Mouse (Mus musculus) heart, postnatal 0 days (tissue): Measurements from ENCODE around the gene Prr29. TPM values are rescaled to one million over a fixed set of nuclear protein-coding genes. Genes with fewer than 3 reads are reported as not detected.
A peak's percentile ranks its signal among the peaks of the same experiment; 100 is the strongest.
"Not testable (repeated sequence)": the region's sequence is repeated elsewhere in the genome, so short reads cannot be mapped to it uniquely, and the experiment has no call there.

ENCODE experiments used
- ATAC-seq: fragments of 200-750 bp; cut with Nextera tagmentation; 2 replicates; pipeline ENCODE4 v1.8.0; 2017; ENCODE audit warnings: low read depth, moderate number of reproducible peaks, moderate library complexity; ENCODE audit not compliant: insufficient read depth
- DNase-seq: peaks from one replicate; pipeline ENCODE4 v3.0.0-alpha.2; 2016; ENCODE audit warnings: low spot score
- H3K27ac ChIP-seq: fragments of 300-500 bp; sonication (generic); 2 replicates; pipeline ENCODE4 v1.5.1; 2014; ENCODE audit warnings: low read depth, mild to moderate bottlenecking
- H3K27me3 ChIP-seq: fragments of 300-500 bp; sonication (generic); 2 replicates; pipeline ENCODE4 v1.6.1; 2014; ENCODE audit warnings: low read length, mixed read lengths; ENCODE audit not compliant: control insufficient read depth, insufficient read depth
- H3K36me3 ChIP-seq: fragments of 300-500 bp; sonication (generic); replicated peaks from 2 replicates; pipeline ENCODE4 v1.6.1; 2014; ENCODE audit warnings: low read length, mixed read lengths; ENCODE audit not compliant: control insufficient read depth, insufficient read depth
- H3K4me1 ChIP-seq: fragments of 300-500 bp; sonication (generic); 2 replicates; pipeline ENCODE4 v1.6.1; 2014; ENCODE audit warnings: antibody characterized with exemption; ENCODE audit not compliant: control insufficient read depth, insufficient read depth
- H3K4me2 ChIP-seq: fragments of 300-500 bp; sonication (generic); 2 replicates; pipeline ENCODE4 v1.6.1; 2014; ENCODE audit warnings: low read depth, mild to moderate bottlenecking, low read length, moderate library complexity
- H3K4me3 ChIP-seq: fragments of 300-500 bp; sonication (generic); 2 replicates; pipeline ENCODE4 v1.5.1; 2014; ENCODE audit warnings: low read depth, low read length
- H3K9ac ChIP-seq: fragments of 300-500 bp; sonication (generic); replicated peaks from 2 replicates; pipeline ENCODE4 v1.6.1; 2014; ENCODE audit warnings: low read depth, low read length, mixed read lengths
- H3K9me3 ChIP-seq: fragments of 300-500 bp; sonication (generic); replicated peaks from 2 replicates; pipeline ENCODE4 v1.6.1; 2016; ENCODE audit warnings: low read length; ENCODE audit not compliant: control insufficient read depth
- CTCF ChIP-seq: IDR thresholded peaks from 2 replicates; pipeline ENCODE4 v1.5.1; 2016; ENCODE audit warnings: antibody characterized with exemption, control low read depth, low read depth
- EP300 ChIP-seq: IDR thresholded peaks from 2 replicates; pipeline ENCODE4 v1.6.1; 2016; ENCODE audit warnings: antibody characterized with exemption, low read depth
- WGBS: fragments of 180-500 bp; shearing (Covaris S2); extraction: QIAGEN DNeasy Blood & Tissue Kit; methylation state at CpG from one replicate; pipeline ENCODE4 v1.1.7; 2014; 5-methylcytosine and 5-hydroxymethylcytosine counted together
- polyA plus RNA-seq: library from polyadenylated mRNA; unstranded; fragments of >200 nt; fragmentation: Nextera tagmentation; extraction: Ambion mirVana; gene quantifications from 2 replicates; pipeline ENCODE4 v1.2.1, GENCODE M21; 2015
- total RNA-seq: library from RNA; depleted of rRNA; stranded (reverse); fragments of >200 nt; gene quantifications from 2 replicates; pipeline ENCODE4 v1.2.3, GENCODE M21; 2014; ENCODE audit warnings: low replicate concordance

Prr29 gene
- total and polyA plus RNA-seq, 2 experiments from 2014 or later, result 0.55 TPM; not detected in 1

DNA sequence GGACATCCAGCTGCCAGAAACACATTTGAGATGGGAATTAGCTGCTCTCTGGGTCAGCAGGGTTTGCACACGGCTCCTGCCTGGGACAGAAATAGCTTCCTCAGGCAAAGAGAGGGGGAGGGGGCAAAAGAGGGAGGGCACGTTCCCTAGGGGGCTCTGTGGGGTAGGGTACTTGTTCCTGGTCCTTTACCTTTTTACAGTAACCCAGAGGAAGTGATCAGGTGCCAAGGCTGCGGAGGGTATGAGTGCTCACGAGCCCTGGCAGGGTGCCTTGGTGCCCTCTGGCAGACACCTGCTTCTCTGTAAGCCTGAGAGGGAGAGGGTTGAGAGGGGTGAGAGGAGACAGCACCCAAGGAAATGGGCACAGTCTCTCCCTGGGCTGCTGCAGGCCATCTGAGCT lies 32.8 kb upstream of the Prr29 start:
- ATAC-seq (no peak), DNase-seq (peak; percentile 36)
- no peaks in the 10 kb centered on the region for H3K9me3 ChIP-seq
- 24% methylated on average over 4 of the region's 4 CpGs for WGBS
- no peaks in the 10 kb centered on the region for H3K36me3 ChIP-seq
- no peak for TF ChIP-seq CTCF
- TF ChIP-seq EP300, result no peak
- H3K4me3 ChIP-seq, result no peak overlapping the region
- H3K9ac ChIP-seq, result no peak overlapping the region
- peaks cover 15% of the 10 kb centered on the region; the same call in 1 of the 2 replicates for H3K4me1 ChIP-seq
- H3K27ac ChIP-seq, result peak overlapping the region; percentile 36
- H3K4me2 ChIP-seq, result no peak overlapping the region
- H3K27me3 ChIP-seq, result no peaks in the 10 kb centered on the region

DNA sequence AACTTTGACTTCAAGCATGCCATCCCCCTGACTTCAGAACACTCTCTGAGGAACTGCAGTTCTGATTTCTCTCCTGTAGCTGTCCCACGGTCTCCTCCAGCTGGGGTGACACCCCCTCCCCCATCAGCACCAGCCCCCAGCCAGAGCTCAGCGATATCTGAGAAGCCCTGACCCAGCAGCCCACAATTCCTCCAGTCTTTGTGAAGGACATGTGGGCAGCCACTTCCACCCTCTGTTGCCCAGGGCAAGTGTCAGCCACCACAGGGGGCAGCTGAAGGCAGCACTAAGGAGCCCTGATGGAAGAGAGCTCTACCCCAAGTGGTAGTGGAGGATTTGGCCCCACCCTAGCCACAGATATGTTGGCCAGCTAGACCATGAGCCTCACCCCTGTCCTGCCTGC lies 31.2 kb upstream of the Prr29 start:
- 24% methylated on average over 2 of the region's 2 CpGs for WGBS
- Histone ChIP-seq H3K9ac (no peak overlapping the region), H3K27me3 (no peaks in the 10 kb centered on the region), H3K4me1 (peaks cover 5% of the 10 kb centered on the region; the same call in 1 of the 2 replicates), H3K9me3 (no peaks in the 10 kb centered on the region), H3K27ac (no peak overlapping the region), H3K4me3 (no peak overlapping the region), H3K4me2 (no peak overlapping the region), H3K36me3 (no peaks in the 10 kb centered on the region)
- TF ChIP-seq CTCF, result no peak
- TF ChIP-seq EP300, result no peak
- no peak for ATAC-seq
- DNase-seq, result no peak

DNA sequence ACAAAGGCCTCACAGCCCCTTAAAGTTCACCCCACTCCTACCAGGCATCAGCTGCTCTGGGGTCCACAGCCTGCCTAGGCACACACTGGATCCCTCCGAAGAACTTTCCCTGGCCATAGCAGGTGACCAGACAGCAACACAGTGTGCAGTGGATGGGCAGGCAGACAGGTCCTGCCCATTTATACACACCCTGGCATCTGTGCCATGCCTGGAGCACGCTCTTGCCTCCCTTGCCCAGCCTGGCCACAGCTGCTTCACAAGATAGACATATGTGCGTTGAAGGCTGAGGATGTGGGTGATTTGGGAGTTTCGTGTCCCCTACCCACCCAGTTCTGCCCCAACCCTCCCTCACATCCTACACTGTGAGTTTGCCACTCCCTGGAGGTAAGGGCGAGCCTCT lies 27.2 kb upstream of the Prr29 start:
- Histone ChIP-seq H3K4me1 (0 out of 2 replicates have a peak, but pooled peaks cover 4% of the 10 kb centered on the region), H3K4me2 (no peak overlapping the region), H3K9me3 (no peaks in the 10 kb centered on the region), H3K4me3 (no peak overlapping the region), H3K27ac (no peak overlapping the region), H3K9ac (no peak overlapping the region), H3K36me3 (no peaks in the 10 kb centered on the region), H3K27me3 (no peaks in the 10 kb centered on the region)
- DNase-seq, result no peak
- TF ChIP-seq CTCF, result no peak
- no peak for ATAC-seq
- 86% methylated on average over 5 of the region's 5 CpGs for WGBS

DNA sequence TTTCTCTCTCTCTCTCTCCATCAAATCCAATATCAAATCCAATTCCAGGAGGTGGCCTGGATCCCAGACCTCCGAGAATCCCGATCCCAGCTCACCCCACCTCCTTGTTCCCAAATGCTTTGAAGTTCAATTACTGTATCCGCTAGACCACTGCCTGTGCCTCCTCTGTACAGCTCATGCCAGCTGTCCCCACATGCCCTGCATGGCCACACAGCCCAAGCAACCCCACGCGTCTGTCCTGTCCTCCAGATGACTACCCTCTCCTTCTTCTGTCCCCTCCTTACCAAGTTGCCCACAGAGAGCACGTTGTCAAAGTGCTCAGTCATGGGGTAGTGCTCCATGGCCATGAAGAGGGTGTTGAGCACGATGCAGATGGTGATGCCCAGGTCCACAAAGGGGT lies 26.4 kb upstream of the Prr29 start:
- 0 out of 2 replicates have a peak, but pooled peaks cover 4% of the 10 kb centered on the region for H3K4me1 ChIP-seq
- no peaks in the 10 kb centered on the region for H3K27me3 ChIP-seq
- H3K9me3 ChIP-seq, result no peaks in the 10 kb centered on the region
- no peak overlapping the region for H3K27ac ChIP-seq
- DNase-seq, result no peak
- 74% methylated on average over 7 of the region's 7 CpGs for WGBS
- H3K4me2 ChIP-seq, result no peak overlapping the region
- no peak for ATAC-seq
- H3K9ac ChIP-seq, result no peak overlapping the region
- no peak overlapping the region for H3K4me3 ChIP-seq
- no peaks in the 10 kb centered on the region for H3K36me3 ChIP-seq
- TF ChIP-seq CTCF, result no peak
- TF ChIP-seq EP300, result no peak

DNA sequence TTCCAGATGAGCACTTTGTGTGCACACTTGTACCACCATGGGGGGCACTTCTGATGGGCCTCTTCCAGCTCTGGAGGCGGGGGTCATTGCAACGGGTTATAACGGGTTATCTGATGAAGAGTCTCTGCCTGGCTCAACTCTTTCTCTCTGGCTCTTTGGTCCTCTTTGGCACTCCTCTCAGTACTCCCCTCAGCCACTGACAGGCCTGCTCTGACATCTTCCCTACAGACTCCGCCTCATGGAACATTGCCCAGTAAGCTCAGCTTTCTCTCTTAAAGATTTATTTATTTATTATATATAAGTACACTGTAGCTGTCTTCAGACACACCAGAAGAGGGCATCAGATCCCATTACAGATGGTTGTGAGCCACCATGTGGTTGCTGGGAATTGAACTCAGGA lies 25.9 kb upstream of the Prr29 start:
- not testable (repeated sequence) for H3K4me1 ChIP-seq, H3K9ac ChIP-seq, DNase-seq, ATAC-seq, H3K4me3 ChIP-seq, H3K9me3 ChIP-seq, H3K36me3 ChIP-seq, H3K27me3 ChIP-seq, H3K4me2 ChIP-seq, H3K27ac ChIP-seq
- 73% methylated on average over 4 of the region's 4 CpGs for WGBS

DNA sequence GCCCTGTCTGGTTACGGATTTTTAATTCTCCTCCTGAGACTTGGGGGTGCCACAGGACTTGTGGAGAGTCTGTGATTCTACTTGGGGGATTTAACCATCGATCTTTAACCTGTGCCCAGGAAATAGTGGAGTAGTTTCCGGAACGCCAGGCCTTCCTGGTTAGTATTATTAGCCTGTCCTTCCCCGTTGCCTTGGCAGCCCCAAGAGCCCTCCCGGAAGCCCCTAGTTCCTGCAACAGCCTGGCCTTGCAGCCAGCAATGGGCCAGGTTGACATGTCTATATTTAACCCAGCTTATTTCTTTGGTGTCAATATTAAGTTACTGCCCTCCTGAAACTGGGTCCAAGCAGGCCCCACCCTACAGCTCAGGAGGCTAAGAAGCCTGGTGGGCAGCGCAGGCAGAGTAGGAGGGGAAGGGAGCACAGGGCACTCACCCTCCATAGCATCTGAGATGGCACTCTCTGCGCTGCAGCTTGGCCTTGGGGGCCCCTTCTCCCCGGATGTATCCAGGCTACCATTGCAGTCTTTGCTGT lies 24.2 kb upstream of the Prr29 start:
- Histone ChIP-seq H3K27me3 (no peaks in the 10 kb centered on the region), H3K36me3 (no peaks in the 10 kb centered on the region), H3K27ac (no peak overlapping the region), H3K4me2 (no peak overlapping the region), H3K4me3 (no peak overlapping the region), H3K9me3 (no peaks in the 10 kb centered on the region), H3K4me1 (0 out of 2 replicates have a peak, but pooled peaks cover 4% of the 10 kb centered on the region), H3K9ac (no peak overlapping the region)
- ATAC-seq (no peak), DNase-seq (no peak)
- TF ChIP-seq CTCF, result no peak
- no peak for TF ChIP-seq EP300
- 61% methylated on average over 9 of the region's 9 CpGs for WGBS
